Mouse (Mus musculus) midbrain, embryonic 10.5 days (tissue): ENCODE measurements at regions not wholly inside any gene's neighbourhood (a gene's known extent, or its start where the extent isn't known, plus 50 kb on each side); places are given as distances from the start of the nearest gene placed in this dataset.
A peak's percentile ranks its signal among the peaks of the same experiment; 100 is the strongest.
"Not testable (repeated sequence)": the region's sequence is repeated elsewhere in the genome, so short reads cannot be mapped to it uniquely, and the experiment has no call there.

Experiments used
- DNase-seq: peaks from one replicate; pipeline ENCODE4 v3.0.0-alpha.2; 2017; ENCODE audit warnings: low spot score
- H3K27ac ChIP-seq: fragments of 300-500 bp; sonication (generic); replicated peaks from 2 replicates; pipeline ENCODE4 v1.5.1; 2016; ENCODE audit warnings: mild to moderate bottlenecking
- H3K27me3 ChIP-seq: fragments of 300-500 bp; sonication (generic); 2 replicates; pipeline ENCODE4 v1.6.1; 2016; ENCODE audit warnings: low read depth, mild to moderate bottlenecking; ENCODE audit not compliant: poor library complexity, severe bottlenecking
- H3K36me3 ChIP-seq: fragments of 300-500 bp; sonication (generic); 2 replicates; pipeline ENCODE4 v1.6.1; 2016; ENCODE audit warnings: mild to moderate bottlenecking, moderate library complexity
- H3K4me1 ChIP-seq: fragments of 300-500 bp; sonication (generic); 2 replicates; pipeline ENCODE4 v1.6.1; 2016
- H3K4me3 ChIP-seq: fragments of 300-500 bp; sonication (generic); 2 replicates; pipeline ENCODE4 v1.5.1; 2016; ENCODE audit warnings: mild to moderate bottlenecking, moderate library complexity
- H3K9me3 ChIP-seq: fragments of 300-500 bp; sonication (generic); replicated peaks from 2 replicates; pipeline ENCODE4 v1.6.1; 2016; ENCODE audit warnings: mild to moderate bottlenecking
- WGBS: fragments of 180-500 bp; shearing (Covaris S2); methylation state at CpG from one replicate; pipeline ENCODE4 v1.1.7; 2016; 5-methylcytosine and 5-hydroxymethylcytosine counted together

- H3K9me3 ChIP-seq = no peaks in the 10 kb centered on the region
- H3K4me1 ChIP-seq = no peaks in the 10 kb centered on the region
- no peaks in the 10 kb centered on the region for H3K36me3 ChIP-seq
- H3K27me3 ChIP-seq = no peaks in the 10 kb centered on the region
- no peak for DNase-seq
- H3K27ac ChIP-seq = no peak overlapping the region
- 93% methylated on average over 4 of the region's 4 CpGs for WGBS
- H3K4me3 ChIP-seq = no peak overlapping the region
Observed at GRCm38 (mm10) chr3:21908828-21909227, 167.6 kb upstream of the Tbl1xr1 start.

- DNase-seq = no peak
- WGBS = 86% methylated on average over 1 of the region's 1 CpGs
- Histone ChIP-seq H3K27me3 (no peaks in the 10 kb centered on the region), H3K36me3 (no peaks in the 10 kb centered on the region), H3K4me3 (no peak overlapping the region), H3K4me1 (no peaks in the 10 kb centered on the region), H3K27ac (no peak overlapping the region), H3K9me3 (no peaks in the 10 kb centered on the region)
Observed at GRCm38 (mm10) chr3:21910080-21910479, 166.4 kb upstream of the Tbl1xr1 start.

- H3K4me1 ChIP-seq = no peaks in the 10 kb centered on the region
- H3K27me3 ChIP-seq = no peaks in the 10 kb centered on the region
- H3K27ac ChIP-seq = no peak overlapping the region
- H3K4me3 ChIP-seq = no peak overlapping the region
- no peaks in the 10 kb centered on the region for H3K36me3 ChIP-seq
- H3K9me3 ChIP-seq = no peaks in the 10 kb centered on the region
- DNase-seq = no peak
Observed at GRCm38 (mm10) chr3:21911071-21911470, 165.4 kb upstream of the Tbl1xr1 start.

GRCm38 (mm10) chr3:21917228-21917910, 159.1 kb upstream of the Tbl1xr1 start:
- Histone ChIP-seq H3K4me3 (no peak overlapping the region), H3K27ac (no peak overlapping the region), H3K9me3 (no peaks in the 10 kb centered on the region), H3K4me1 (no peaks in the 10 kb centered on the region), H3K36me3 (no peaks in the 10 kb centered on the region), H3K27me3 (no peaks in the 10 kb centered on the region)
- WGBS = 92% methylated on average over 9 of the region's 9 CpGs
- DNase-seq = no peak

- no peak for DNase-seq
- Histone ChIP-seq H3K9me3 (no peaks in the 10 kb centered on the region), H3K4me3 (no peak overlapping the region), H3K27ac (no peak overlapping the region), H3K36me3 (no peaks in the 10 kb centered on the region), H3K4me1 (no peaks in the 10 kb centered on the region), H3K27me3 (no peaks in the 10 kb centered on the region)
- 94% methylated on average over 10 of the region's 10 CpGs for WGBS
Observed at GRCm38 (mm10) chr3:21918431-21918830, 158.0 kb upstream of the Tbl1xr1 start.

GRCm38 (mm10) chr3:21919931-21920330, 156.5 kb upstream of the Tbl1xr1 start:
- no peak overlapping the region for H3K27ac ChIP-seq
- WGBS = 92% methylated on average over 7 of the region's 7 CpGs

GRCm38 (mm10) chr3:21931951-21932350, 144.5 kb upstream of the Tbl1xr1 start:
- Histone ChIP-seq H3K27me3 (no peaks in the 10 kb centered on the region), H3K4me3 (no peak overlapping the region), H3K9me3 (no peaks in the 10 kb centered on the region), H3K27ac (no peak overlapping the region), H3K36me3 (no peaks in the 10 kb centered on the region), H3K4me1 (peaks cover 32% of the 10 kb centered on the region)
- 91% methylated on average over 6 of the region's 6 CpGs for WGBS
- DNase-seq = no peak

More at GRCm38 (mm10) chr3:21919931-21920330, 156.5 kb upstream of the Tbl1xr1 start:
- no peaks in the 10 kb centered on the region for H3K36me3 ChIP-seq
- H3K27me3 ChIP-seq = no peaks in the 10 kb centered on the region
- H3K9me3 ChIP-seq = no peaks in the 10 kb centered on the region
- no peak for DNase-seq
- H3K4me3 ChIP-seq = no peak overlapping the region
- H3K4me1 ChIP-seq = no peaks in the 10 kb centered on the region

- not testable (repeated sequence) for H3K4me3 ChIP-seq, DNase-seq, H3K27ac ChIP-seq, H3K9me3 ChIP-seq, H3K36me3 ChIP-seq, H3K27me3 ChIP-seq
- 85% methylated on average over 8 of the region's 8 CpGs for WGBS
- peaks cover 39% of the 10 kb centered on the region for H3K4me1 ChIP-seq
Observed at GRCm38 (mm10) chr3:21932696-21933095, 143.8 kb upstream of the Tbl1xr1 start.

- DNase-seq = peak; percentile 44
- WGBS = 2% methylated on average over 5 of the region's 5 CpGs
- Histone ChIP-seq H3K36me3 (no peaks in the 10 kb centered on the region), H3K27ac (peak overlapping the region; percentile 78), H3K9me3 (no peaks in the 10 kb centered on the region), H3K4me1 (peaks cover 49% of the 10 kb centered on the region), H3K27me3 (no peaks in the 10 kb centered on the region), H3K4me3 (peak overlapping the region; percentile 44)
Observed at GRCm38 (mm10) chr3:21934731-21935271, 141.7 kb upstream of the Tbl1xr1 start.

- Histone ChIP-seq H3K4me3 (peak overlapping the region; percentile 44), H3K4me1 (peaks cover 49% of the 10 kb centered on the region), H3K27me3 (no peaks in the 10 kb centered on the region), H3K36me3 (no peaks in the 10 kb centered on the region), H3K27ac (peak overlapping the region; percentile 78), H3K9me3 (no peaks in the 10 kb centered on the region)
- under 1% methylated on average over 23 of the region's 24 CpGs for WGBS
- peak; percentile 96 for DNase-seq
Observed at GRCm38 (mm10) chr3:21935571-21936261, 140.7 kb upstream of the Tbl1xr1 start.

- H3K4me3 ChIP-seq = peak overlapping the region; percentile 44
- H3K36me3 ChIP-seq = no peaks in the 10 kb centered on the region
- H3K27ac ChIP-seq = peak overlapping the region; percentile 78
- no peak for DNase-seq
- H3K4me1 ChIP-seq = peaks cover 49% of the 10 kb centered on the region
- no peaks in the 10 kb centered on the region for H3K9me3 ChIP-seq
- no peaks in the 10 kb centered on the region for H3K27me3 ChIP-seq
- 1% methylated on average over 8 of the region's 8 CpGs for WGBS
Observed at GRCm38 (mm10) chr3:21936262-21936603, 140.2 kb upstream of the Tbl1xr1 start.

- H3K27me3 ChIP-seq = no peaks in the 10 kb centered on the region
- peak; percentile 38 for DNase-seq
- peak overlapping the region; percentile 44 for H3K4me3 ChIP-seq
- H3K27ac ChIP-seq = peak overlapping the region; percentile 78
- H3K9me3 ChIP-seq = no peaks in the 10 kb centered on the region
- H3K36me3 ChIP-seq = no peaks in the 10 kb centered on the region
- peaks cover 49% of the 10 kb centered on the region for H3K4me1 ChIP-seq
- 6% methylated on average over 8 of the region's 8 CpGs for WGBS
Observed at GRCm38 (mm10) chr3:21936616-21937015, 139.8 kb upstream of the Tbl1xr1 start.

- H3K27ac ChIP-seq = peak overlapping the region; percentile 78
- peaks cover 49% of the 10 kb centered on the region for H3K4me1 ChIP-seq
- no peak overlapping the region for H3K4me3 ChIP-seq
- no peaks in the 10 kb centered on the region for H3K27me3 ChIP-seq
- no peaks in the 10 kb centered on the region for H3K36me3 ChIP-seq
- no peaks in the 10 kb centered on the region for H3K9me3 ChIP-seq
- 58% methylated on average over 7 of the region's 7 CpGs for WGBS
- DNase-seq = no peak
Observed at GRCm38 (mm10) chr3:21937281-21938035, 139.0 kb upstream of the Tbl1xr1 start.
